In the genomic region with DNA sequence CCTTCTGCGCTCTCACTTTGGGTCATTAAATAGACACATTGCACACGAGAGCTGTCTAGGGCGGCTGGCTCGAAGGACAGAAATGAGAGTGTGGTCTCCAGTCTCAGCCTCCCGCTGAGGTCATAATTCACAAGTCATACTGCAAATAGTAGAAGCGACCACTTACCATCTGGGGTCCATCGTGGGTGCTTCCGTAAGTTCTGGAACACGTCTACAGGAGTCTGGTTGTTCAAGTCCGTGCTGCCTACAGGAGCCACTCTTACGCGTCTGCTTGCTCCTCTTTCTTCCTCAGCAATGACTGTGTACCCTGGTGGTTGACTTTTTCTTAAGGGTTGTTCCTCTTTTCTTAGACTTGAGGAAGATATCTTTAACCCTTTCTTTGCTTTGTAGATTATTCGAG, we compare ENCODE assay signal across 13 mouse cellular contexts. TPM values are rescaled to one million over a fixed set of nuclear protein-coding genes. Genes with fewer than 3 reads are reported as not detected.
DNase-seq lines count a peak whose midpoint lies in the region; ATAC-seq and TF ChIP-seq lines count a peak whose summit lies in the region.
"Had no signal": no experiment of that assay in that cellular context is flagged by ENCODE, and none has a peak within 500 bp of the region (broad histone marks: within the 10 kb centered on the region; RNA-seq: fewer than 3 reads in every experiment).

Gene Cd86 (minus strand): TSS at position 300 of the 400 bp plus-strand sequence.

- no peak within 1 kb of the TSS for H3K9ac ChIP-seq in lung, postnatal 0 days (replicated peaks; ENCODE audit: low read depth)
- H3K9ac ChIP-seq: embryonic facial prominence, embryonic 15.5 days; limb, embryonic 13.5 days had no signal

- H3K27ac ChIP-seq in lung, postnatal 0 days (ENCODE audit: low read length) = no peak within 1 kb of the TSS
- H3K27ac ChIP-seq in bone marrow macrophage, adult 2 months (ENCODE audit: insufficient read depth, low read depth, low read length) = peak within 1 kb of the TSS; percentile 63
- H3K27ac ChIP-seq: embryonic facial prominence, embryonic 15.5 days; kidney, postnatal 0 days; limb, embryonic 13.5 days had no signal

- no peaks in the 10 kb centered on the region for H3K27me3 ChIP-seq in lung, postnatal 0 days (replicated peaks; ENCODE audit: insufficient read depth, low read length)
- H3K27me3 ChIP-seq: embryonic facial prominence, embryonic 15.5 days; limb, embryonic 13.5 days had no signal

- H3K9me3 ChIP-seq in lung, postnatal 0 days (ENCODE audit: low read length) = no peaks in the 10 kb centered on the region
- H3K9me3 ChIP-seq: embryonic facial prominence, embryonic 15.5 days; limb, embryonic 13.5 days had no signal

- no peaks in the 10 kb centered on the region for H3K4me1 ChIP-seq in lung, postnatal 0 days (ENCODE audit: insufficient read depth, low read depth, low read length)
- H3K4me1 ChIP-seq in bone marrow macrophage, adult 2 months (ENCODE audit: control insufficient read depth, insufficient read depth, low read length) = peaks cover 46% of the 10 kb centered on the region
- H3K4me1 ChIP-seq: embryonic facial prominence, embryonic 15.5 days; limb, embryonic 13.5 days had no signal

- peak; percentile 21 for DNase-seq in lung, postnatal 0 days (ENCODE audit: low spot score)
- DNase-seq in lung, postnatal 14 days = no peak
- DNase-seq in lung, postnatal 36 days = peak; percentile 46
- peak; percentile 20 to 47 for DNase-seq in spleen, postnatal 10 days (ENCODE audit: low spot score in 2 of 2)
- no peak for DNase-seq in urinary bladder, adult 2 months (ENCODE audit: low spot score)
- no peak for DNase-seq in gastrocnemius, adult 8-10 months (ENCODE audit: low spot score in 2 of 2)
- DNase-seq: cerebellum, adult 11-12 months; gastrocnemius, postnatal 36 days had no signal

- TF ChIP-seq POLR2A in bone marrow macrophage, adult 2 months (IDR thresholded peaks at IDR 0.05; ENCODE audit: borderline replicate concordance, low read depth, low read length) = no peak

- H3K4me2 ChIP-seq in lung, postnatal 0 days (replicated peaks; ENCODE audit: low read depth, low read length) = no peak within 1 kb of the TSS
- H3K4me2 ChIP-seq: embryonic facial prominence, embryonic 15.5 days; limb, embryonic 13.5 days had no signal

- ATAC-seq in lung, postnatal 0 days = no peak
- ATAC-seq in frontal cortex, adult (ENCODE audit: low TSS enrichment) = no peak

- TF ChIP-seq EP300 in lung, postnatal 0 days (IDR thresholded peaks at IDR 0.05) = no peak

- WGBS in lung, postnatal 0 days = 65% methylated on average over 13 of the region's 13 CpGs

- no peak within 1 kb of the TSS for H3K4me3 ChIP-seq in lung, postnatal 0 days (ENCODE audit: low read depth, low read length)
- H3K4me3 ChIP-seq in bone marrow macrophage, adult 2 months (ENCODE audit: insufficient read depth, low read length) = peak within 1 kb of the TSS; percentile 63
- H3K4me3 ChIP-seq: embryonic facial prominence, embryonic 15.5 days; limb, embryonic 13.5 days had no signal

- no peak for TF ChIP-seq CTCF in lung, postnatal 0 days (IDR thresholded peaks at IDR 0.05)
- TF ChIP-seq CTCF in bone marrow macrophage, adult 2 months (IDR thresholded peaks at IDR 0.05; ENCODE audit: low read depth, low read length) = no peak

- no peaks in the 10 kb centered on the region for H3K36me3 ChIP-seq in lung, postnatal 0 days (ENCODE audit: insufficient read depth, low read length)
- H3K36me3 ChIP-seq: embryonic facial prominence, embryonic 15.5 days; limb, embryonic 13.5 days had no signal

RNA-seq across cellular contexts. Expression of gene Cd86, which starts in this region (rescaled TPM):
- polyA plus RNA-seq in lung, postnatal 0 days (2015; fragmentation: Nextera tagmentation; extraction: Ambion mirVana) = 1.9 and 2.6 TPM in 2 replicates
- polyA plus RNA-seq in bone marrow macrophage, adult 2 months (2012; ENCODE audit: insufficient read depth, insufficient read length, missing spikeins) = 29.1 and 31.7 TPM in 2 replicates
- 3.9 and 5.1 TPM in 2 replicates for polyA plus RNA-seq in urinary bladder, adult 2 months (2012; rRNA removed)
- total RNA-seq in gastrocnemius, adult 8-10 months (2022) = under 1 TPM; 0.27 to 0.65 (median 0.43) TPM

Comparison
In these comparisons a context has a peak if more than half of its experiments do, and no peak if none do; other contexts are left out.
1. DNase-seq: peak in lung, postnatal 0 days (single experiment), lung, postnatal 36 days (single experiment) and spleen, postnatal 10 days (2 of 2); none in lung, postnatal 14 days (single experiment), urinary bladder, adult 2 months (single experiment) and gastrocnemius, adult 8-10 months (0 of 2).